Mouse (Mus musculus) hindbrain, embryonic 14.5 days (tissue): Measurements from ENCODE around the gene Klhl29. TPM values are rescaled to one million over a fixed set of nuclear protein-coding genes. Genes with fewer than 3 reads are reported as not detected.
A peak's percentile ranks its signal among the peaks of the same experiment; 100 is the strongest.

Experiments
- ATAC-seq: fragments of 200-750 bp; cut with Nextera tagmentation; 2 replicates; pipeline ENCODE4 v1.8.0; 2017; ENCODE audit warnings: moderate number of reproducible peaks, mild to moderate bottlenecking, moderate TSS enrichment, moderate library complexity; ENCODE audit not compliant: low FRiP score
- DNase-seq: peaks from one replicate; pipeline ENCODE4 v3.0.0-alpha.2; 2015; ENCODE audit warnings: low spot score
- H3K27ac ChIP-seq: fragments of 300-500 bp; sonication (generic); 2 replicates; pipeline ENCODE4 v1.5.1; 2014; ENCODE audit warnings: mild to moderate bottlenecking, moderate library complexity
- H3K27me3 ChIP-seq: fragments of 300-500 bp; sonication (generic); 2 replicates; pipeline ENCODE4 v1.6.1; 2014; ENCODE audit warnings: mild to moderate bottlenecking, low read length, mixed read lengths; ENCODE audit not compliant: control insufficient read depth, insufficient read depth
- H3K36me3 ChIP-seq: fragments of 300-500 bp; sonication (generic); replicated peaks from 2 replicates; pipeline ENCODE4 v1.6.1; 2014; ENCODE audit not compliant: control insufficient read depth, insufficient read depth
- H3K4me1 ChIP-seq: fragments of 300-500 bp; sonication (generic); replicated peaks from 2 replicates; pipeline ENCODE4 v1.6.1; 2014; ENCODE audit warnings: antibody characterized with exemption, low read length, mixed read lengths; ENCODE audit not compliant: control insufficient read depth, insufficient read depth
- H3K4me2 ChIP-seq: fragments of 300-500 bp; sonication (generic); replicated peaks from 2 replicates; pipeline ENCODE4 v1.6.1; 2014; ENCODE audit warnings: mild to moderate bottlenecking, moderate library complexity
- H3K4me3 ChIP-seq: fragments of 300-500 bp; sonication (generic); replicated peaks from 2 replicates; pipeline ENCODE4 v1.5.1; 2014; ENCODE audit warnings: mild to moderate bottlenecking, low read length
- H3K9ac ChIP-seq: fragments of 300-500 bp; sonication (generic); 2 replicates; pipeline ENCODE4 v1.6.1; 2014
- H3K9me3 ChIP-seq: fragments of 300-500 bp; sonication (generic); 2 replicates; pipeline ENCODE4 v1.6.1; 2016; ENCODE audit warnings: low read length; ENCODE audit not compliant: control insufficient read depth
- WGBS: fragments of 180-500 bp; shearing (Covaris S2); extraction: QIAGEN DNeasy Blood & Tissue Kit; methylation state at CpG from one replicate; pipeline ENCODE4 v1.1.7; 2014; 5-methylcytosine and 5-hydroxymethylcytosine counted together
- polyA plus RNA-seq: library from polyadenylated mRNA; unstranded; fragments of >200 nt; fragmentation: Nextera tagmentation; extraction: Ambion mirVana; gene quantifications from 2 replicates; pipeline ENCODE4 v1.2.1, GENCODE M21; 2014

The Klhl29 gene
- polyA plus RNA-seq, 1 experiment from 2014 or later, result 9.2 TPM

DNA sequence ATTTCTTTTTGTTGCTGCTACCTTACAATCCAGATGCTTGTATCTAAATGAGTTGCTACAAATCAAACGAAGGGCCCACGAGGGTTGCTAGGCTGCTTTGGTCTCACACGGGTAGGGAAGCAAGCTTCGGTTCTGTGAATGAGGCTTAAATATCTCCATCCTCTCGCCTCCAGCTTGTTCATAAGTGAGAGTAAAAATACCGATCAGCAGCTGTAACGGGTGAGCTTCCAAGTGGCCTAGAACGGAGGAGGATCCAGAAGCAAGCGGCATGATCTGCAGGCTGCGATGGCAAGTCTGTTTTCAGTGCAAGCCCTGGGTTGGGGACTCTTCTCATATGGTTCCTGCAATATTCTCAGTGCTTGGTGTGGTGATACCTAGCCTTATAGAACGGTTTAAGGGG, 89.9 kb downstream of the Klhl29 start:
- no peak overlapping the region for H3K27ac ChIP-seq
- no peak for ATAC-seq
- no peaks in the 10 kb centered on the region for H3K27me3 ChIP-seq
- H3K9me3 ChIP-seq, result no peaks in the 10 kb centered on the region
- 77% methylated on average over 11 of the region's 11 CpGs for WGBS
- H3K4me3 ChIP-seq, result no peak overlapping the region
- no peak overlapping the region for H3K9ac ChIP-seq
- no peak for DNase-seq
- H3K36me3 ChIP-seq, result no peaks in the 10 kb centered on the region
- H3K4me1 ChIP-seq, result no peaks in the 10 kb centered on the region
- no peak overlapping the region for H3K4me2 ChIP-seq

DNA sequence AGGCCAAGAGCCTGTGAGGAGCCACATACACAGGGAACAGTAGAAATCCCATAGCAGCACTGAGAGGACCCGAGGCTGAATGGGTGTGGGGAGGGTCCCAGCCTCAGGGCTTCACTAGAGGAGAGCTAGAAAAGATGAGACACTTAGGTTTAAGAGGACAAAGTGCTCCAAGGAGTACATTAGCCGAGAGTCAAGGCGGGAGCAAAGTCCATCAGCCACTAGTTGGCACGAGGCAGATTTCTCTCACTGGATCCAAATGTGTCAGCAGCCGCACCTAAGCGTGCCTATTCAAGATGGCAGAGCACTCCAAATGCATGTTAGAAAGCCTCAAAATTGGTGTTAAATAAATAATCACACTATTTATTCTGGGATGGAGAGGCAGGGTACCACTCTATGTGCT, 90.5 kb downstream of the Klhl29 start:
- no peaks in the 10 kb centered on the region for H3K36me3 ChIP-seq
- WGBS, result 84% methylated on average over 6 of the region's 6 CpGs
- H3K27ac ChIP-seq, result no peak overlapping the region
- H3K4me3 ChIP-seq, result no peak overlapping the region
- DNase-seq (no peak), ATAC-seq (no peak)
- no peak overlapping the region for H3K4me2 ChIP-seq
- H3K9me3 ChIP-seq, result no peaks in the 10 kb centered on the region
- no peak overlapping the region for H3K9ac ChIP-seq
- H3K27me3 ChIP-seq, result no peaks in the 10 kb centered on the region
- 0 out of 2 replicates have a peak, but pooled peaks cover 1% of the 10 kb centered on the region for H3K4me1 ChIP-seq

DNA sequence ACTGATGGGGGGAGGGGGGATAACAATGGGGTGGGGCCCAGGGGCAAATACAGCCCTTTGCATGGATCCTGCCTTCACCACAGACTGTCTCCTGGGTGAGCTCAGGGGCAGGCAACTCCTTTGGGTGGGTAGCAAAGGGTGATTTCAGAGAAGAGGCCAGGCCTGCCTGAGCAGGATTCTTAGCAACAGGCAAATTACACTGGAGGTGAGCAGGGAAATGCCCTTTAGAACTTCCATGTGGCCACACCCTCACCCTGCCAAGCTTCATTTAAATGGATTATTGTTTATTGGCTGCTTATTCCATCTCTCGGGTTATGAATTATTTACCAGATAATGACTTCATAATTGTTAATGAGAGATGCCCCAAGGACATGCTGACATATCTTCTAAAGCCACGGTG, 91.8 kb downstream of the Klhl29 start:
- Histone ChIP-seq H3K9me3 (no peaks in the 10 kb centered on the region), H3K4me1 (0 out of 2 replicates have a peak, but pooled peaks cover 6% of the 10 kb centered on the region), H3K36me3 (no peaks in the 10 kb centered on the region), H3K27me3 (no peaks in the 10 kb centered on the region), H3K4me3 (no peak overlapping the region), H3K27ac (no peak overlapping the region), H3K9ac (no peak overlapping the region), H3K4me2 (no peak overlapping the region)
- WGBS, result 49% methylated on average over 2 of the region's 2 CpGs
- ATAC-seq, result no peak
- no peak for DNase-seq

GRCm38 (mm10) chr12:5282611-5283010, 92.9 kb downstream of the Klhl29 start:
- Histone ChIP-seq H3K9ac (no peak overlapping the region), H3K36me3 (no peaks in the 10 kb centered on the region), H3K27me3 (no peaks in the 10 kb centered on the region), H3K27ac (no peak overlapping the region), H3K4me2 (no peak overlapping the region), H3K4me3 (no peak overlapping the region), H3K9me3 (no peaks in the 10 kb centered on the region), H3K4me1 (0 out of 2 replicates have a peak, but pooled peaks cover 6% of the 10 kb centered on the region)
- WGBS, result 78% methylated on average over 2 of the region's 2 CpGs
- DNase-seq, result no peak
- ATAC-seq, result no peak

DNA sequence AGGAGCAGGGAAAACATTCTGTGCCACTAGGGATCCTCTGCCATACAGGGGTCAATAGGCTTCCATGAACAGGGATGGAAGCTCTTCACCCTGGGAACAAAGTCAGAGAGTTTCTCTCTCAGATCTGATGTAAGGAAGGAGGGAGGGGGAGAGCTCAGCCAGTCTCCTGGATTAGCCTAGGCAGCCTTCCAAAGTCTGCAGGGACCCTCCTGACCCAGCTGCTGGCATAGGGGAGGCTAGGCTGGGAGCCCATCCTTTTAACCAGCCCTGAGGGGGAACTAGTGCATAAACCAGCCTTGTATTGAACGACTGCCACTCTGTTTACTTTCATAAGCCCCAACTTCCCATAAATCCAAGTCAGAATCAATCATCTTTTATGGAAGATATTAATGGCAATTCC, 95.6 kb downstream of the Klhl29 start:
- DNase-seq, result no peak
- peak; percentile 32; the same call in 1 of the 2 replicates for ATAC-seq
- H3K4me1 ChIP-seq, result peaks cover 23% of the 10 kb centered on the region
- 43% methylated on average over 1 of the region's 1 CpGs for whole genome bisulfite sequencing
- no peak overlapping the region for H3K27ac ChIP-seq
- H3K4me3 ChIP-seq, result no peak overlapping the region
- no peak overlapping the region for H3K9ac ChIP-seq
- H3K4me2 ChIP-seq, result no peak overlapping the region
- no peaks in the 10 kb centered on the region for H3K36me3 ChIP-seq
- no peaks in the 10 kb centered on the region for H3K27me3 ChIP-seq
- H3K9me3 ChIP-seq, result no peaks in the 10 kb centered on the region

DNA sequence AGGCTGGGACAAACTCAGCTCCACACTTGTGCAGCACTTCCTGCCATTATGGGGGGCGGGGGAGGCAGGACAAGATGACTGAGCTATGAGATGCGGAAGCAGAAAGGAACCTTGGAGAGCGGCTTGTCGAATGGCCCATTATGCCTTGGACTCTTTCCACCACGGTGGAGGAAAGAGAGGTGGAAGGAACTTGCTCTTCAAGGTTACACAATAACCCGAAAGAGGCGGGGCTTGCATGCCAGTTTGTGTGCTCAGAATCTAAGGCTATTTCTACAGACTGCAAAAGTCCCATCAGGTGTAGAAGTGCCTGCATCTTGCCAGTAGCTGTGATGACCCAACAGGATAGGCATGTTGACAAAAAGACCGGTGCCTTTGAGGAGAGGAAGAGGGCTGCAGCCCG, 98.5 kb downstream of the Klhl29 start:
- ATAC-seq, result no peak
- H3K4me1 ChIP-seq, result peaks cover 33% of the 10 kb centered on the region
- no peak overlapping the region for H3K9ac ChIP-seq
- 80% methylated on average over 9 of the region's 9 CpGs for WGBS
- no peak overlapping the region for H3K4me2 ChIP-seq
- no peaks in the 10 kb centered on the region for H3K36me3 ChIP-seq
- no peak for DNase-seq
- H3K9me3 ChIP-seq, result no peaks in the 10 kb centered on the region
- no peaks in the 10 kb centered on the region for H3K27me3 ChIP-seq
- H3K4me3 ChIP-seq, result no peak overlapping the region
- H3K27ac ChIP-seq, result no peak overlapping the region

- DNase-seq (peak; percentile 64), ATAC-seq (peak; percentile 50; the same call in 1 of the 2 replicates)
- Histone ChIP-seq H3K9me3 (no peaks in the 10 kb centered on the region), H3K4me1 (peaks cover 33% of the 10 kb centered on the region), H3K27me3 (no peaks in the 10 kb centered on the region), H3K9ac (no peak overlapping the region), H3K36me3 (no peaks in the 10 kb centered on the region), H3K4me2 (no peak overlapping the region), H3K4me3 (no peak overlapping the region), H3K27ac (peak overlapping the region; percentile 70)
- WGBS, result 56% methylated on average over 6 of the region's 6 CpGs
Measured at GRCm38 (mm10) chr12:5275507-5275936, 100.0 kb downstream of the Klhl29 start.

GRCm38 (mm10) chr12:5274519-5274944, 101.0 kb downstream of the Klhl29 start:
- WGBS, result 61% methylated on average over 8 of the region's 8 CpGs

DNA sequence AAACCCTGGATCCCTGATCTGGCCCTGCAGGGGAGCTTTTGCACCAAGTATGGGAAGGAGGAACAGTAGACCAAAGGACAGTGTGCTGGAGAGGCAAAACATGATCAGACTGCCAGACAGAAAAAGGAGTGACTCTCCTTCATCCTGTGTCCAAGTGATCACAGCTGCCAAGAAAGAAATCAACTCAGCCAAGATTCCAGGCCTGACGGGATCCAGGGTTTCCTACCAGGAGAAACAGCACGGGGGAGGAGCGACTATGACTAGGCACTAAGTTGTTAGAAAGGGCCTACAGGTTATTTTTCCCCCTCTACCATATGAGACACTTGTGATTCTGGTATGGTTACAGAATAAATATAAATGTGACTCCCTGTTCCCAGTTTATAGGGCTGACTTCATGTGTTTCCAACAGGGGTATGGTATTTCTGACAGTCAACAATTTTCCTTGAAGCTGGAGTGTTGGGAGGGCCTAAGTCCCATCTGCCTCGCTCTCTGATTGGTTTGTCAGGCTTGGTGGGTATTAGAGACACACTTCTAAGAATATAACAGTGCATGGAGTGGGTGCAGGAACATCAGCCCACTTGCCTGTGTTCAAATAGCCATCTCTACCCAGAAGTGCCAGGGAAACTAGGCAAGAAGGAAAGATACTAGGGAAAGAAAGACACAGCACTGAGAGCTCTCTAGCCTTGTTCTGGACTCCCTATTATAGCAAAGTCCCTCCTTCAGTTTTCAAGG, 102.0 kb downstream of the Klhl29 start:
- Histone ChIP-seq H3K36me3 (no peaks in the 10 kb centered on the region), H3K9ac (no peak overlapping the region), H3K27me3 (no peaks in the 10 kb centered on the region), H3K4me3 (no peak overlapping the region), H3K4me1 (peaks cover 43% of the 10 kb centered on the region), H3K27ac (no peak overlapping the region), H3K4me2 (no peak overlapping the region), H3K9me3 (no peaks in the 10 kb centered on the region)
- 79% methylated on average over 4 of the region's 4 CpGs for WGBS
- ATAC-seq, result no peak
- no peak for DNase-seq

More at GRCm38 (mm10) chr12:5274519-5274944, 101.0 kb downstream of the Klhl29 start:
- ATAC-seq (no peak), DNase-seq (no peak)
- Histone ChIP-seq H3K9ac (no peak overlapping the region), H3K4me3 (no peak overlapping the region), H3K36me3 (no peaks in the 10 kb centered on the region), H3K27ac (peak overlapping the region; percentile 70; the same call in 1 of the 2 replicates), H3K27me3 (no peaks in the 10 kb centered on the region), H3K4me2 (no peak overlapping the region), H3K9me3 (no peaks in the 10 kb centered on the region), H3K4me1 (peaks cover 35% of the 10 kb centered on the region)
